Mouse (Mus musculus): Measurements from ENCODE around the gene Chdh. TPM values are rescaled to one million over a fixed set of nuclear protein-coding genes. Genes with fewer than 3 reads are reported as not detected.

Gene Chdh
- polyA plus RNA-seq, 1 experiment from 2014 or later: 0.18 TPM

DNA sequence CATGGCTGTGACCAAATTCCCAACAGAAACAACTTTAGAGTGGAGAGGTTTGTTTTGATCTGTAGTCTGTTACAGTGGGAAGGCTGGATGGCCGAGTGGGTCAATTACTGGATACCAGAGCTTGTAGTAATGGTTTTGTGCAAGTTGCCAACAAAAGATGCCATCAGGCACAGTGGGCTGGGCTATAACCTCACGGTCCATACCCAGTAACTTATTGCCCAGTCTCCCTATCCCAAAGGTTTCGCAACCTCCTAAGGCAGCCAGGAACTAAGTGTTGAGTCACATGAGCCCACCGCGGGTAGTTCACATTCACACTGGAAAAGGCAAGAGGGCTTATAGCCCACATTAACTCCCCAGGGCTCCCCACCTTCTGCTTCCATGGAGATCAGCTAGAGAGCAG lies 7.8 kb downstream of the Chdh start:
- ATAC-seq (replicated peaks; ENCODE audit: insufficient number of reproducible peaks, insufficient read depth, low FRiP score, low read depth): no peak
- no peak overlapping the region for H3K9ac ChIP-seq
- H3K4me2 ChIP-seq: no peak overlapping the region
- H3K4me1 ChIP-seq (replicated peaks): no peaks in the 10 kb centered on the region
- H3K9me3 ChIP-seq (replicated peaks): no peaks in the 10 kb centered on the region
- H3K27ac ChIP-seq: no peak overlapping the region
- H3K4me3 ChIP-seq: no peak overlapping the region
- H3K27me3 ChIP-seq: no peaks in the 10 kb centered on the region
- 78% methylated on average over 5 of the region's 5 CpGs for WGBS
- no peaks in the 10 kb centered on the region for H3K36me3 ChIP-seq

GRCm38 (mm10) chr14:30017794-30018462 lies 9.1 kb downstream of the Chdh start:
- ATAC-seq (replicated peaks; ENCODE audit: insufficient number of reproducible peaks, insufficient read depth, low FRiP score, low read depth): no peak
- H3K9me3 ChIP-seq (replicated peaks): no peaks in the 10 kb centered on the region
- no peaks in the 10 kb centered on the region for H3K4me1 ChIP-seq (replicated peaks)
- no peaks in the 10 kb centered on the region for H3K36me3 ChIP-seq
- 88% methylated on average over 8 of the region's 8 CpGs for WGBS
- no peak overlapping the region for H3K4me2 ChIP-seq
- H3K27me3 ChIP-seq: no peaks in the 10 kb centered on the region
- no peak overlapping the region for H3K4me3 ChIP-seq
- H3K9ac ChIP-seq: no peak overlapping the region
- no peak overlapping the region for H3K27ac ChIP-seq

DNA sequence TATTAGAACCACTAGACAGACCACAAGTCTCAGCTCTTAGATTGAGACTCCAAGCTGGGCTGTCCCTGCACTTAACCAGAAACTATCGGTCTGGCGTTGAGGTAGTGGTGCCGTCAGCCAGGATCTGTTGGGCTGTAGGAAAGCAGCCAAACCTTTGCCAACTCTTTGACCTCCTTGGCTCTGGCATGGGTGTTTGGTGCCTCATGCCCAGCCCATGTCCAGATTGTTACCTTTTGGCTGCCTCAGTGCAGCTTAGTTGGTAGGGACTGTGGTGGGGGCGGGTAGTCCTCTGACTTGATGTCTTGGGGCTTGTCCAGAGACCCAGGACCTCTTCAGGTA lies 9.6 kb downstream of the Chdh start:
- no peaks in the 10 kb centered on the region for H3K9me3 ChIP-seq (replicated peaks)
- WGBS: 84% methylated on average over 4 of the region's 4 CpGs
- no peaks in the 10 kb centered on the region for H3K27me3 ChIP-seq
- H3K4me1 ChIP-seq (replicated peaks): no peaks in the 10 kb centered on the region
- no peak overlapping the region for H3K4me3 ChIP-seq
- H3K4me2 ChIP-seq: no peak overlapping the region
- H3K9ac ChIP-seq: no peak overlapping the region
- no peak overlapping the region for H3K27ac ChIP-seq
- no peak for ATAC-seq (replicated peaks; ENCODE audit: insufficient number of reproducible peaks, insufficient read depth, low FRiP score, low read depth)
- no peaks in the 10 kb centered on the region for H3K36me3 ChIP-seq

GRCm38 (mm10) chr14:30018846-30019245 lies 10.0 kb downstream of the Chdh start:
- no peak overlapping the region for H3K27ac ChIP-seq
- no peak overlapping the region for H3K9ac ChIP-seq
- no peaks in the 10 kb centered on the region for H3K4me1 ChIP-seq (replicated peaks)
- no peaks in the 10 kb centered on the region for H3K36me3 ChIP-seq
- WGBS: 90% methylated on average over 6 of the region's 6 CpGs
- H3K9me3 ChIP-seq (replicated peaks): no peaks in the 10 kb centered on the region
- no peak overlapping the region for H3K4me3 ChIP-seq
- H3K27me3 ChIP-seq: no peaks in the 10 kb centered on the region
- no peak for ATAC-seq (replicated peaks; ENCODE audit: insufficient number of reproducible peaks, insufficient read depth, low FRiP score, low read depth)
- H3K4me2 ChIP-seq: no peak overlapping the region

DNA sequence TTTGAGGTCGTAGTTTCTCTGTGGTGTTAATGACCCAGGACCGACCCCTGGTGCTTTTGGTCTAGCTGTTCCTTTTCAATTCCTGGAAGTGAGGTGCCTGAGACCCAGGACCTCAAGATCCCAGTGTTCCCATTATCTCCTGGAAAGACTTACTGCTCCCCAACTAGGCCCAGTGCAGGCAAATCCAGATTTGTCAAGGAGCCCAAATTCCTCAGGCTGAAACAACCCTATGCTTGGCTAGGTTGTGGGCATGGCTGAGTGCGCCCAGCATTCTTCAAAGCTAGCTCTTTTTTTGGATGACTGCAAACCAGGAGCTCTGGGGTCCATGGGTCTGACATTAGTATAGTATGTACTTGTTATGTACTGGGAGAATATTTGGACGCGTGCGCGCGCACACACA lies 10.6 kb downstream of the Chdh start:
- Histone ChIP-seq H3K27ac (no peak overlapping the region), H3K9me3 (replicated peaks) (no peaks in the 10 kb centered on the region), H3K27me3 (no peaks in the 10 kb centered on the region), H3K4me2 (no peak overlapping the region), H3K9ac (no peak overlapping the region), H3K4me3 (no peak overlapping the region), H3K36me3 (no peaks in the 10 kb centered on the region), H3K4me1 (replicated peaks) (no peaks in the 10 kb centered on the region)
- ATAC-seq (replicated peaks; ENCODE audit: insufficient number of reproducible peaks, insufficient read depth, low FRiP score, low read depth): no peak
- 85% methylated on average over 8 of the region's 8 CpGs for WGBS

DNA sequence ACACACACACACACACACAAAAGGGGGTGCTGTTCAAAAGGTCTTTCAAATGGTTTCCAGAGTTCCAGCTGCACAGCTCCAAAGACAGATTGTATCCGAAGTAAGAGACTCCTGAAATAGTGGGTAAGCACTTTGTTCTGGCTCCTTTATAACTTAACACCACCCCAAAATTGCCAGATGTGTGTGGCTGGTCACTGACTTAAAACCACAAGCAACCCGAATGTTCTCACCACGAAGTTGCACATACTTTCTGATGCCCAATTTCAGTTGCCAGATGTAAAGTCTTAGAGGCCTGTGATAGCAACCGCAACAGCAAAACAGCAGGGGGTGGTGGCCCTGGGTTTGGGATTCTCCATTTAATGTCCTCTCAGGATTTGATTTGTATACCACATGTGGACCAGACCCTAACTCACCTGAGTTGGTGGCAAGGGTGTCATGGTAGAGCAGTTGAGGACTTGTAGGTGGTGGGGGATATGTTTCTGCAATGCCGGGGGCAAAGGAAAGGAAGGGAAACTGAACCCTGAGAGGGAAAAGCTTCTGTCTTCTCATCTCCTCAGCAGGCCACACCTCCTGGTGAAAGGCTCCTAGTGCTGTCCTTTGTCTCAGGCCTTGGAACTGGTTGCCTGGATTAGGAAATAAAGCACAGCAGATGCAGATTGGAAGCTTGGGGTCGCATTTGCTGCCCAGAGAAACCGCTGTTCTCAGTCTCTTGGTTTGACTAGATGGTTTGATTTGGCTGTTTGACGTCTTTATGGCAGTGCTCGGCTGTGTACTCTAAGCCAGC lies 11.2 kb downstream of the Chdh start:
- 59% methylated on average over 9 of the region's 9 CpGs for WGBS
- Histone ChIP-seq H3K36me3 (no peaks in the 10 kb centered on the region), H3K9me3 (replicated peaks) (no peaks in the 10 kb centered on the region), H3K4me2 (no peak overlapping the region), H3K27me3 (no peaks in the 10 kb centered on the region), H3K4me1 (replicated peaks) (no peaks in the 10 kb centered on the region), H3K27ac (no peak overlapping the region), H3K4me3 (no peak overlapping the region), H3K9ac (no peak overlapping the region)
- ATAC-seq (replicated peaks; ENCODE audit: insufficient number of reproducible peaks, insufficient read depth, low FRiP score, low read depth): no peak

- no peak for ATAC-seq (replicated peaks; ENCODE audit: insufficient number of reproducible peaks, insufficient read depth, low FRiP score, low read depth)
- WGBS: 83% methylated on average over 6 of the region's 6 CpGs
Observed at GRCm38 (mm10) chr14:30022471-30022870, 13.6 kb downstream of the Chdh start.

DNA sequence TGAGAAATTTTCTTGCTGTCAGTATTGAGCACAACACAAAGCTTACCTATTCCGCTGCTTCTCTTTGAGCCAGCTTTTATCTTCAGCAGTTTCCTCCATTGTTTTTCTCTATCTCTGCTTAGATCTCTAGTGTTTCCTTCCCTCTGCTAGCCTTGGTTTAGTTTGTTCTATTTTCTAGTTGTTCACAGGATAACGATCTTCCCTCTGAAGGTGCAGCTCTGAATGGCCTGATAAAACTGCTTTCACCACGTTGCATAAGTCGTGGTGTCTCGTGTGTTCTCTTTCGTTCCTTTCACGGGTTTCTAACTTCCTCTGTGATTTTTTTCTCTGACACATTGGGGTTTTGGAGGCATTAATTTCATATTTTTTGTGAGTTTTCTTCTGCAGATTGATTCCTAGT lies 15.6 kb downstream of the Chdh start:
- Histone ChIP-seq H3K27me3 (no peaks in the 10 kb centered on the region), H3K4me3 (no peak overlapping the region)
- WGBS: 36% methylated on average over 7 of the region's 7 CpGs

More at GRCm38 (mm10) chr14:30022471-30022870, 13.6 kb downstream of the Chdh start:
- H3K4me1 ChIP-seq (replicated peaks): no peaks in the 10 kb centered on the region
- H3K4me3 ChIP-seq: no peak overlapping the region
- no peak overlapping the region for H3K9ac ChIP-seq
- H3K9me3 ChIP-seq (replicated peaks): no peaks in the 10 kb centered on the region
- no peak overlapping the region for H3K4me2 ChIP-seq
- no peak overlapping the region for H3K27ac ChIP-seq
- no peaks in the 10 kb centered on the region for H3K36me3 ChIP-seq
- H3K27me3 ChIP-seq: no peaks in the 10 kb centered on the region

GRCm38 (mm10) chr14:30027378-30027777 lies 18.6 kb downstream of the Chdh start:
- no peak overlapping the region for H3K4me2 ChIP-seq
- ATAC-seq (replicated peaks; ENCODE audit: insufficient number of reproducible peaks, insufficient read depth, low FRiP score, low read depth): no peak
- H3K36me3 ChIP-seq: no peaks in the 10 kb centered on the region
- H3K4me1 ChIP-seq (replicated peaks): no peaks in the 10 kb centered on the region
- 44% methylated on average over 2 of the region's 2 CpGs for WGBS
- no peaks in the 10 kb centered on the region for H3K9me3 ChIP-seq (replicated peaks)
- H3K4me3 ChIP-seq: no peak overlapping the region
- no peak overlapping the region for H3K27ac ChIP-seq
- no peak overlapping the region for H3K9ac ChIP-seq
- H3K27me3 ChIP-seq: no peaks in the 10 kb centered on the region

More for the DNA sequence above, 15.6 kb downstream of the Chdh start:
- no peaks in the 10 kb centered on the region for H3K9me3 ChIP-seq (replicated peaks)
- no peaks in the 10 kb centered on the region for H3K36me3 ChIP-seq
- H3K4me2 ChIP-seq: no peak overlapping the region
- H3K27ac ChIP-seq: no peak overlapping the region
- no peak overlapping the region for H3K9ac ChIP-seq
- no peak for ATAC-seq (replicated peaks; ENCODE audit: insufficient number of reproducible peaks, insufficient read depth, low FRiP score, low read depth)
- H3K4me1 ChIP-seq (replicated peaks): no peaks in the 10 kb centered on the region

DNA sequence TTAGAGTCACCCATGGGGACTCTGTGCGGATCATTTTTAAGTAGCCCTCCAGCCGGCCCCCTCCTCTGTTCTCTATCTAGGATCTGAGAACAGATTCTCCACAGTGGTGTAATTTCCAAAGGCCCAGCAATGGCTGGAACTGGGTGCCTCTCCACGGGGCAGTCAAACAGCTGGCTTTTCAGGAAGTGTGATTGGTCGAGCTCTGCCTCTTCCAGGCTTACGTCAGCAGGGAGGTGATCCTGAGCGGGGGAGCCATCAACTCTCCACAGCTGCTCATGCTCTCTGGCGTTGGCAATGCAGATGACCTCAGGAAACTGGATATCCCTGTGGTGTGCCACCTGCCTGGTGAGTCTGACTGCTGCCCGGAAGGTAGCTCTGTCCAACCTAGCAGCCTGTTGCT lies 24.6 kb downstream of the Chdh start:
- WGBS: 61% methylated on average over 8 of the region's 8 CpGs
- Histone ChIP-seq H3K36me3 (no peaks in the 10 kb centered on the region), H3K9ac (no peak overlapping the region), H3K9me3 (replicated peaks) (no peaks in the 10 kb centered on the region), H3K4me3 (no peak overlapping the region), H3K4me1 (replicated peaks) (no peaks in the 10 kb centered on the region), H3K27ac (no peak overlapping the region), H3K4me2 (no peak overlapping the region), H3K27me3 (no peaks in the 10 kb centered on the region)
- ATAC-seq (replicated peaks; ENCODE audit: insufficient number of reproducible peaks, insufficient read depth, low FRiP score, low read depth): no peak

DNA sequence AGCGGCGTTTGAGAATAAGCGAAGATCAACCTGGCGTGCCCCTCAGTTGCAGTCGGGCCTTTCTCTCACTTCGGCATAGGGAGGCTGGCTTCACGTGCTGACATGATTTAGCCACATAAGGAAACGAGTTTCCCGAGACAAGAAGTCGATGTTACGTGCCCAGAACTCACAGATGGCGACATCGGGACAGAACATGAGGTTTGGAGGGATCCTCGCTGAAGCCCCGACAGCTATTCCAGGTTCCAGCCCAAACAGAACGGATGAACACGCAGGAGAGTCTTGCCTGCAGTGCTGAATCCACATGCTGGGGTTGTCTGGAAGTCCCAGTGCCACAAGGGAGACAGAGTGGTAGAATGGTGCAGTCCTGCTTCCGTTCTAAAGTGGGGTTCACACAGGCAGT lies 29.6 kb downstream of the Chdh start:
- 89% methylated on average over 18 of the region's 18 CpGs for WGBS
- no peaks in the 10 kb centered on the region for H3K36me3 ChIP-seq
- no peak overlapping the region for H3K4me2 ChIP-seq
- H3K9me3 ChIP-seq (replicated peaks): no peaks in the 10 kb centered on the region
- ATAC-seq (replicated peaks; ENCODE audit: insufficient number of reproducible peaks, insufficient read depth, low FRiP score, low read depth): no peak
- H3K4me3 ChIP-seq: no peak overlapping the region
- no peak overlapping the region for H3K9ac ChIP-seq
- no peak overlapping the region for H3K27ac ChIP-seq
- H3K27me3 ChIP-seq: no peaks in the 10 kb centered on the region
- H3K4me1 ChIP-seq (replicated peaks): no peaks in the 10 kb centered on the region

DNA sequence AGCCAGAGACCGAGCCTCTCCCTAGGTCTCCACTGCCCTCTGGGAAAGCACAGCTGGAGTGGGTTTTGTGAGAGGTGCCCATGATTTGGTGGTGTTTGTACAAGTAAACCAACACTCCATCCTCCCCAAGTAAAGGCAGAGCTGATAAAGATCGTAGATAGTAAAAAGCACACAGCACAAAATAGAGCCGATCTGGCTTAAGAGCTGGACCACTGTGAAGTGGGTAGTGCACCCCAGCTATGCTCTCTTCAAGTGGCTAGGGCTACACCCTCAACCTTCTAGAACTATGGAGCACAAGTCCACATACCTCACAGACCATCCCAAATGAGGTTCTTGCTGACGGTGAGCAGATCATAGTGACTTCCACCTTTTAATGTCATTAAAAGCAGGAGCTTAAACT lies 30.6 kb downstream of the Chdh start:
- Histone ChIP-seq H3K4me1 (replicated peaks) (no peaks in the 10 kb centered on the region), H3K36me3 (no peaks in the 10 kb centered on the region), H3K4me2 (no peak overlapping the region), H3K27me3 (no peaks in the 10 kb centered on the region), H3K27ac (no peak overlapping the region), H3K4me3 (no peak overlapping the region), H3K9ac (no peak overlapping the region), H3K9me3 (replicated peaks) (no peaks in the 10 kb centered on the region)
- ATAC-seq (replicated peaks; ENCODE audit: insufficient number of reproducible peaks, insufficient read depth, low FRiP score, low read depth): no peak
- 60% methylated on average over 4 of the region's 4 CpGs for WGBS

Measured in heart, embryonic 15.5 days (tissue).